Mouse (Mus musculus) E14TG2a.4 (cell line): ENCODE results near the gene Ldha.

ENCODE experiments used
- CTCF ChIP-seq: conservative IDR thresholded peaks from 2 replicates; pipeline ENCODE4 v1.5.1; 2014; ENCODE audit warnings: low read length
- POU5F1 ChIP-seq: IDR thresholded peaks from 2 replicates; pipeline ENCODE4 v1.6.1; 2014; ENCODE audit warnings: low read length, borderline replicate concordance

- TF ChIP-seq CTCF (no peak), POU5F1 (no peak; the same call in 1 of the 2 replicates)
These were observed 14.7 kb downstream of the Ldha start for GRCm38 (mm10) chr7:46855866-46856560.
